Mouse (Mus musculus): Measurements from ENCODE around the gene Nsmce1. TPM values are rescaled to one million over a fixed set of nuclear protein-coding genes. Genes with fewer than 3 reads are reported as not detected.
A peak's percentile ranks its signal among the peaks of the same experiment; 100 is the strongest.

Gene Nsmce1
- total RNA-seq, 4 experiments from 2014 or later = 15.0 to 17.3 (median 16.7) TPM

- no peak for DNase-seq (ENCODE audit: low spot score in 2 of 2)
Measured at GRCm38 (mm10) chr7:125491760-125492159, 364 bp upstream of the Nsmce1 start.

- DNase-seq (ENCODE audit: low spot score in 2 of 2) = no peak
Measured at GRCm38 (mm10) chr7:125489636-125490035, 1.8 kb downstream of the Nsmce1 start.

- DNase-seq (ENCODE audit: low spot score in 2 of 2) = no peak
Measured at GRCm38 (mm10) chr7:125488706-125489105, 2.7 kb downstream of the Nsmce1 start.

GRCm38 (mm10) chr7:125487126-125487525 is 4.3 kb downstream of the Nsmce1 start:
- no peak for DNase-seq (ENCODE audit: low spot score in 2 of 2)

- no peak for DNase-seq (ENCODE audit: low spot score in 2 of 2)
Measured at GRCm38 (mm10) chr7:125486121-125486630, 5.2 kb downstream of the Nsmce1 start.

GRCm38 (mm10) chr7:125484791-125485190 is 6.6 kb downstream of the Nsmce1 start:
- no peak for DNase-seq (ENCODE audit: low spot score in 2 of 2)

GRCm38 (mm10) chr7:125482886-125483285 is 8.5 kb downstream of the Nsmce1 start:
- DNase-seq (ENCODE audit: low spot score in 2 of 2) = no peak

- DNase-seq (ENCODE audit: low spot score in 2 of 2) = no peak
Measured at GRCm38 (mm10) chr7:125482339-125482738, 9.1 kb downstream of the Nsmce1 start.

GRCm38 (mm10) chr7:125480518-125480917 is 10.9 kb downstream of the Nsmce1 start:
- no peak for DNase-seq (ENCODE audit: low spot score in 2 of 2)

- DNase-seq (ENCODE audit: low spot score in 2 of 2) = no peak
Measured at GRCm38 (mm10) chr7:125478391-125478984, 12.9 kb downstream of the Nsmce1 start.

- DNase-seq (ENCODE audit: low spot score in 2 of 2) = no peak
Measured at GRCm38 (mm10) chr7:125475601-125476251, 15.7 kb downstream of the Nsmce1 start.

GRCm38 (mm10) chr7:125474535-125474934 is 16.9 kb downstream of the Nsmce1 start:
- no peak for DNase-seq (ENCODE audit: low spot score in 2 of 2)

- DNase-seq (ENCODE audit: low spot score in 2 of 2) = peak; percentile 52 to 61
Measured at GRCm38 (mm10) chr7:125471991-125472741, 19.2 kb downstream of the Nsmce1 start.

GRCm38 (mm10) chr7:125470901-125471300 is 20.5 kb downstream of the Nsmce1 start:
- no peak for DNase-seq (ENCODE audit: low spot score in 2 of 2)

GRCm38 (mm10) chr7:125469937-125470336 is 21.5 kb downstream of the Nsmce1 start:
- peak in 1 of 2 experiments; percentile 48 for DNase-seq (ENCODE audit: low spot score in 2 of 2)

- no peak for DNase-seq (ENCODE audit: low spot score in 2 of 2)
Measured at GRCm38 (mm10) chr7:125462200-125462599, 29.2 kb downstream of the Nsmce1 start.

GRCm38 (mm10) chr7:125453671-125454070 is 37.7 kb downstream of the Nsmce1 start:
- DNase-seq (ENCODE audit: low spot score in 2 of 2) = no peak

GRCm38 (mm10) chr7:125451078-125451477 is 40.3 kb downstream of the Nsmce1 start:
- DNase-seq (ENCODE audit: low spot score in 2 of 2) = no peak

- DNase-seq (ENCODE audit: low spot score in 2 of 2) = no peak
Measured at GRCm38 (mm10) chr7:125450678-125451077, 40.7 kb downstream of the Nsmce1 start.

- DNase-seq (ENCODE audit: low spot score in 2 of 2) = peak; percentile 83 to 89
Measured at GRCm38 (mm10) chr7:125444464-125445401, 46.7 kb downstream of the Nsmce1 start, which contains the start of gene Kdm8. Gene Kdm8, plus strand, starts transcription at chr7:125444676.

GRCm38 (mm10) chr7:125444076-125444463 is 47.3 kb downstream of the Nsmce1 start:
- DNase-seq (ENCODE audit: low spot score in 2 of 2) = peak in 1 of 2 experiments; percentile 9

All from left cerebral cortex, adult 8-10 months (tissue).